Mouse (Mus musculus) mesoderm, embryonic 11.5 days (tissue): Measurements from ENCODE around the gene Amigo3.
A peak's percentile ranks its signal among the peaks of the same experiment; 100 is the strongest.

ENCODE experiments used
- DNase-seq: peaks from one replicate; pipeline ENCODE4 v3.0.0-alpha.2; 2012; ENCODE audit warnings: low read depth, low spot score

Gene Amigo3

DNA sequence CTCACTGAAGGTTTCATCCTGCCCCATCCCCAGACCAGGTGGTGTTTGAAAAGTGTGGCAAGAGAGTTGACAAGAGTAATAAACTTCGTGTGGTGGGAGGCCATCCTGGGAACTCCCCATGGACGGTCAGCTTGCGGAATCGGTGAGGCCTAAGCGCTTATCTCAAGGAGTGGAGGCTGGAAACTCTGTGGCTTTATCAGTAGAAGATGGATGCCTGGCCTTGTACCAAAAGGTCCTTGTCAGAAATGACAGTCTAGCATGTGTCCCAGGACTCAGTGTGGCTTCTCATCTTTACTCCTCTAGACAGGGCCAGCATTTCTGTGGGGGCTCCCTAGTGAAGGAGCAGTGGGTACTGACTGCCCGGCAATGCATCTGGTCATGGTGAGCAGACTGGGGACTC lies 30.6 kb downstream of the Amigo3 start:
- no peak for DNase-seq

DNA sequence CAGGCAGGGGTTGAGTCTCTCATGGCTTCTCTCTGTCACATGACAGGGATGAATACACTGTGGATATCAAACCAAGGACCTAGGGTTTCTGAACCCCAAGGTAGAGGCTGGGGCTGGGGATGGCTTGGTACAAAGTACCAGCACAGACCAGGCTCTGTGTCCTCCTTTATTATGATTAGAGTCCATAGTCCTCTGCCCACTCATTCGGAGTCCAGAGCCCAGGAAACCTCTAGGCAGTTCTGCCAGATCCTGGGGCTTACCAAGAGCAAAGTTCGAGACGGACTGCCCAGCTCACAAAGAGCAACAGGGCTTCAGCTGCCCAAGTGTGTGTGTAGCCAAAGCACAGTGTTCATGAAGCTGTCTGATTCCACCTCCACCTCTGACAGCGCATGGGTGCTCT lies 32.3 kb downstream of the Amigo3 start:
- no peak for DNase-seq

DNA sequence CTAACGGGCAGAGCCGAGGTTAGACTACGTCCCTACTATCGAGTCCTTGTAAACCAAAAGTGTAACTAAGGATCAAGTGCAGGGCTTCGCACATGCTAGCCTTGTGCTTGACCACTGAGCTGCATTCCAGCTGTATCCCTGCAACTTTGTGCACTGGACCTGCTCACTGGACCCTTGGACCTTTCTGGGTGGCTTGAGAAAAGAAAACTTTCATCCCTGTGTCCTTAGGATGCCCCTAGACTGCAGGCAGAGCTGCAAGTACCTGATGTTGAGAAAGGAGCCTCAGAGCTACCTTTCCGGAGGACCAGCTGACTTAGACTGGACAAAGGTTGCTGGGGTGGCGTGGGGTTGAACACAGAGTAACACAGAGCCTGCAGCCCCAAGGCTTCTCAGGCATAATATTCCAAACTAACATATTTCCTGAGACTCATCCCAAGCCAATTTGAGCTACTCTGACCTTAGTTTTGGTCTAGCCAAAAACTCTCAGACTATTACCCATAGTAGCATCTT lies 37.7 kb downstream of the Amigo3 start:
- no peak for DNase-seq

DNA sequence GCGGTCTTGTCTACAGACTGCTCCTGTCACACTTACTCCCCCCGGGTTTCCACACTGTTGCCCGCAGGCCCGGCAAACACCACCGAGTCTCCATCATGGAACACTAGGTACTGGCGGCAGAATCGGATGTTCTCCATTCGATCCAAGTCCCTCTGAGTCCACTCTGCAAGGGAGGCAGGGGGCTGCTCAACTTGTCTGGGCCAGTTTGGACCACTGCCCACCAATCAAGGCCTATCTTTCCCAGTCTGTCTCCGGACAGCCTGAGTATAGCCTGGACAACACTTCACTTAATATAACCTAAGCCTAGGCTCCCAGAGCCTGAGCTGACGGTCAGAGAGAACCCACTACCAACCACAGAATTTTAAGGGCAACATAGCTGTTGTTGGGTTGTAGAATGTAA lies 40.6 kb downstream of the Amigo3 start:
- DNase-seq = no peak

DNA sequence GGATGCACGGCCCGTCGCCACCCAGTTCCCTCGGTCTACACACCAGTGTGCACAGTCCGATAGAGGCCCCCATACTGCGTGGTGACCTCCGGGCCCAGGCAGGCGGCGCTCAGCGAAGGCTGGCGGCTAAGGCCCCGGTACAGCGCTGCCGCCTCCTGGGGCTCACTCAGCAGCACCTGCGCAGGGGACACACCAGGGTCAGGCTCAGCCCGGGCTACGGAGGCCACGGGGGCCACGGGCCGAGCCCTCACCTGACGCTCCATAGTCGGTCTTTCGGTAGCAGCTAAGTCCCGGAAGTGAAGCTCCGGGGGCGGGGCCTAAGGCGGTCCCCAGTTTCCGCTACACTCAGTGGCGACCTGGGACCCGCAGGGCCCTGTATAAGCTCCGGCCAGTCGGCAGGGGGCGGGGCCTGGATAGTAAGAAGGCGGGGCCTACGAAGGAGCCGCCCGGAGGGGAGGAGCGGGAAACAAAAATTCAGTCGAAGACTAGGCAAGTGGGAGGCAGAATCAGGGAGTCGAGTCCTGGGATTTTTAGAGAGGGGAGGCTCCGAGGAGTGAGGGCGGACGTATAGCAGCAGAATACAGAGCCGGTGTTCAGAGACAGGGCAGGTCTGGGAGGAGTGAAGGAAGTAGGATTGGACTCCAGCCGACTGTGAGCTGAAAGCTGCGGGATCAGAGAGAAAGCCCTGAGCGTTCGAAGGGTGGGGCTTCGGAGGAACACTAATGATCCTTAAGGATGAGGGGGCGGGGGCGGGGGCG lies 41.4 kb downstream of the Amigo3 start, which contains the start of gene Apeh:
Gene Apeh, minus strand, starts transcription at position 423 of the 758 bp plus-strand sequence.
- DNase-seq = peak; percentile 95

DNA sequence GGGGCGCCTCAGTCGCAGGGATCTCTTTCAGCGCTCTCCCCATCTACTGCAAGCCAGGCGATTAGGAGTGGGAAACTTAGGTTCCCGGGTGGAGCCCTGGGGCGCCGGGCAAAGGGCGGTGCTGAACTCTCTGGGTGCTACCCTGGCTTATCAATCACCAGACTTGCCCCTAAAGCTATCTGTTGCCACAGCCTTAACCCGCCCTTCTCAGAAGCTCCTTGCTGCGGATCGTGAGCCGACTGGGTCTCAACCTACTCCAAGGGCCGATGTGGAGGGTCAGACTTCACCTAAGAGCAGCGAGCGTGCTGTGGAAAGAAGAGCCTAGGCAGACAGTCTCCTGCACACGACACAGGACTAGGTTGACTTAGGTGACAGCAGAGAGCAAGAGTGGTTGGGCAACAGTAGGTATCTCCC lies 42.0 kb downstream of the Amigo3 start:
- DNase-seq = no peak

DNA sequence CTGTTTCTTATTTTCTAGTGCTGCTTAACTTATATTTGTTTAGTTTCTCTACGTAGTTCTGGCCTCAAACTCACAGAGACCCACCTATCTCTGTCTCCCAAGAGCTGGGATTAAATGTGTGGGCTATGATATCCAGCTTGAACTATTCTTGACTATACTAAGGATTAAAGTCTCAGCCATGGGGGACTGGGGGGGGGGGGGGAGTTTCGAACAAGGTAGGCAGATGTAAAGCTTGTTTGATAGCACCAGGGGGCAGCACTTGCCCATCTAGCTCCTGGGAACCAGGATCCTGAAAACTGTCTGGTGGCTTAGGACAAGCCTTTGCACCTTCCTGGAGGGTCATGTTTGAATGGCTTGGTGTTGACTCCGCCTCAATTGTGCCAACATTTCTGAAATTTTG lies 42.6 kb downstream of the Amigo3 start:
- peak; percentile 86 for DNase-seq

DNA sequence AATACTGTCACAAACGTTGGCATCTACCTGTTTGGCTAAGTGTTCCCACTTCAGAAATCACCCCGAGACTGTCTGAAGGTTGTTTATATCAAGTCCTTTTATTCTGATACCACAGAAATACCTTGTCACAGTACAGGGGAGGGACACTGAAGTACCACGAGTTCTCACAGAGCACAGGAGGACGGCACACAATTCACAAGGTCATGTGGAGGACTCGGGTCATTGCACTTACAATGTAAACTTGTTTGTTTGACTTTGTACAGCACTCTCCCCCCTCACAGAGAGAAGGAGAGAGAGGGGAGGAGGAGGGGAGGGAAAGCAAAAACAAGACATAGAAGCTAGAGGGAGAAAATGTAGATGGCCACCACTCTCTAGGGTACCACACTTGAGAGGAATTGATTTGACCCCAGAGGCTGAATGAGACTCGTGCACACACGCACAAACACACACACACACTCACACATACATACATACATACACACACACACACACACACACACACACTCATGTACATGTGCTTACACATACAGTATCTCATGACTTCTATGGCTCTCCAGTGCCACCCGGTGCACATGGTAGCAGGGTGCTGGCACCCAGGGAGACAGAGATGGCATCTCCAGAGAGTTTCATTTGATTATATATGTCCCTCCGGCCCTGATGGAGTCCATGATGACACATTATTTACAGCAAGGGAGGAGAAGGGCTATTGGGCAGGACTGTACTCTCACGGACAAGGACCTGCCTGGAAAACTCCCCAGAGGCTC lies 43.2 kb downstream of the Amigo3 start:
- DNase-seq = no peak

DNA sequence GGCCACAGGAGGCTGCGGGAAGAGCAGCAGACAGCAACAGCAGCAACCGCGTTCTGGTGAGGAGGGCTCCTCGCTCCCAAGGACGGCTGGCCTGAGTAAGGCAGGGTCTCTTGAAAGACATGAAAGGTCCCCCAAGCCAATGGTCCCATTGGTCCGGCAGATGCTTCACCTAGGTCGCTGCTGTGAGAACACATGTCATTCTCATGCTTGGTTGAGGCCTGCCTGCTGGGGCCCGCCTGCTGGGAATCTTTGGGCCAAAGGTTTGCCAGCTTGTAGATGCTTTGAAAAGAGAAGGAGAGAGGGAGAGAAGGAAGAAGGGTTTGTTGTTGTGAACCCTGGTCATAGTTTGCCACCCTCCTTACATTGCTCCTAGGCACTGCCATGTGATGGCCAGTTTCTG lies 46.7 kb downstream of the Amigo3 start:
- no peak for DNase-seq

DNA sequence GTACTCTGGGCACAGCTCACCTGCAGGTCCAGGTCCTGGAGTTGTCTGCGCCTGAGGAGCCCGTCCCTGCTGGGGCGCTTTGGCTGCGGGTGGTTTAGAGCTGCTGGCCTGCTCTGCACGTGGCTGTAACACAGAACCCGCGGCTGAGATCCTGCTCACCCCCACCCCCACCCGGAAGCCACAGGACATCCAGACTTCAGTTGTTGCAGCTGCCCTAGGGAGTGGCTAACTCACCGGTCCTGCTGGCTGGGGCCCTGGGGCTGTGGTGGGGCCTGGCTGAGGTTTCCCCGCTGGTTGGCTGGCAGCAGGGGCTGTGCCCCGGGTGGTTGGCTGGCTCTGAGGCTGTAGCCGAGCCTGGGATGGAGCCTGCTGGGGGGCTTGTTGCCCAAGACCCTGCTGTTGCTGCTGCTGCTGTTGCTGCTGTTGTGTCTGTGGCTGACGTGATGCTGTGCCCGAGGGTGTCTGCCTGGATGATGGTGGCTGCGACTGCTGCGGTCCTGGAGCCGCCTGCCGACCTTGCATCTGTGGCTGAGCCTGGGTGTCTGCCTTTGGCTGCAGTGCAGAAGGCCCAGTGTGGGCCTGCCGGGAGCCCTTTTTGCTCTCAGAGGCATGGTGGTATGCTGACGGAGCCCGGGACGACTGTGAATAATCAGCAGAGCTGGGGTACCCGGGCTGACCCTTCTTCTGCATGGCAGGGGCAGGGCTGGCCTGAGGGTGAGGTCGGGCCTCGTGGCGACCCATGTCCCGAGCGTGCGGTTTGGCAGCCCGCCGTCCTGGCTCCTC lies 52.0 kb downstream of the Amigo3 start:
- peak; percentile 30 for DNase-seq
